Mouse (Mus musculus) cerebral cortex, adult 2 months (tissue): ENCODE measurements around the gene Pnlip.

Experiments used
- WGBS: fragments of 180-500 bp; shearing (Covaris S2); methylation state at CpG from one replicate; pipeline ENCODE4 v1.1.7; 2018; 5-methylcytosine and 5-hydroxymethylcytosine counted together

Gene Pnlip

DNA sequence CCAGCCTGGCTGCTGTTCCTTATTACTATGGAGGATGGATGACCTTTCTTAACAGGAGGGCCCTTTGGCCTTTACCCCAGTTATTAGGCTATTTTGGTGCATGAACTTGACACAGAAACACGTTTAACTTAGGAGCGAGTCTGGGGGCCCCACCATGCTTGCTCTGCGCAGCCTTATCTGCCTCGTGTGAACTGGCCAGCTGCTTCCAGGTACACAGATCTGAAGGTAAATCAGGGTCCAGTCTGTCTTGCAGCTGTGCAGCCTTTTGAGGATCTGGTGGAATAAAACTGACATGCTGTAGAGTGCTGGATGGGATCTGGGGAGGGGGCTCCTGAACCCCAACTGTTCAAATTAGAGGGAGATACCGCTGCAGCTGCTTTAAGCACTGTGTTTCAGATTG, 75.5 kb downstream of the Pnlip start:
- 86% methylated on average over 5 of the region's 5 CpGs for WGBS

DNA sequence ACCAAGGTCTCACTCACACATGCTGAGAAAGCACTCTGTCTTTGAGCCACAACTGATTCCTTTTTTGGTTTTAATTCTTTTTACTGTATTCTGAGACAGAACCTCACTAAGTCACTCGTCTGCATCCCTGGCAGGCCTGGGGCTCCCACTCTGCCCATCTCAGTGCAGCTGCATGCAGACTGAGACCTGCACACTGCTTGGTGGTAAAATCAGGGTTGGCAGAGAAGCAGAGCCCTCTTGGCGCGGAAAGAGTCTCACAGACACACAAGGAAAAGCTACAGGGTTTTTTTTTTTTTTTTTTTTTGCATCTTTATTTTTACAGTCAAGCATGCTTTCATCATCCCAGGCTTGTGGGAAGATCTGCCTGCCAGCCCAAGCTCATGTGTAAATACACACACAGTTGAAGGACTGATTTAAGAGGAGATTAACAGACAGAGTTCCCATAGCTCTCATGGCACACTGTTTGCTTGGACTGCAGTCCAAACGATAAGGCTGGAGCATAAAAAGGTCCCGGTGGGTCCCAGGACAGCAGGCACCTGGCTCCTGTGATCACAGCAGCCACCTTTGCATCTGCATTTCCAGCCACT, 76.2 kb downstream of the Pnlip start, which contains the start of gene Pnliprp1:
Gene Pnliprp1, plus strand, starts transcription at position 443 of the 587 bp plus-strand sequence.
- 20% methylated on average over 5 of the region's 5 CpGs for WGBS
